Mouse (Mus musculus) spleen, adult 2 months (tissue): Measurements from ENCODE around the gene Rab3a.

ENCODE experiments used
- CTCF ChIP-seq: fragments of 200-500 bp; IDR thresholded peaks from 2 replicates; pipeline ENCODE4 v1.5.1; 2011; ENCODE audit warnings: mild to moderate bottlenecking, inconsistent platforms; ENCODE audit not compliant: insufficient read depth, insufficient read length, insufficient replicate concordance; ENCODE audit errors: extremely low read depth
- POLR2A ChIP-seq: fragments of 200-500 bp; IDR thresholded peaks from 2 replicates; pipeline ENCODE4 v1.6.1; 2011; ENCODE audit warnings: low read depth, low read length, inconsistent platforms

GRCm38 (mm10) chr8:70763354-70763753 lies 8.9 kb downstream of the Rab3a start:
- TF ChIP-seq CTCF: peak; percentile 75; the same call in 1 of the 2 replicates
- no peak for TF ChIP-seq POLR2A
